Mouse (Mus musculus) heart, postnatal 0 days (tissue): ENCODE results near the gene B830017H08Rik.

Experiments used
- CTCF ChIP-seq: IDR thresholded peaks from 2 replicates; pipeline ENCODE4 v1.5.1; 2016; ENCODE audit warnings: antibody characterized with exemption, control low read depth, low read depth
- EP300 ChIP-seq: IDR thresholded peaks from 2 replicates; pipeline ENCODE4 v1.6.1; 2016; ENCODE audit warnings: antibody characterized with exemption, low read depth

- TF ChIP-seq CTCF: peak; percentile 71
- no peak for TF ChIP-seq EP300
Measured at GRCm38 (mm10) chr16:17858592-17858991, 25.7 kb downstream of the B830017H08Rik start.
